Mouse (Mus musculus) right cerebral cortex, postnatal 36 days (tissue): ENCODE results near the gene Olfr1239.

Source experiments
- DNase-seq, 2 experiments: peaks; one replicate each; pipeline ENCODE4 v3.0.0; 2022; ENCODE audit warnings: low spot score in 2 of 2, mixed read lengths in 1 of 2

Olfr1239 gene

DNA sequence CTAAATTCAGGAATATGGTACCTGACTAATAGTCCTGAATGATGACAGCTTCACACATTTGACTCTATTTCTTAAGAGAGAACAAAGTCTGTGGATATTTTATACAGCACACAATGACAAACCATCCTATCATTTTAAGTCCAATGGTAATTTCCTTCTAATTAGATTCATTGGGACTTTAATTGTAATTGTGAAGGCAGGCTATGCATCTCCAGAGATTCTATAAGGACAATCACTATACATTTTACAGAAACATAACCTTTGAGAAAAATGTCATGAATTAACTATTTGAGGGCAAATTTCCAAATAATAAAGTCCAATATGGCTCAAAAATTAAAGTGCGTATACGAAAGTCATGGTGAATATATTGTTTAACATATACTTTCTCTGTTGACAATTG is at the start of gene Olfr1239:
TSS of gene Olfr1239 (minus strand) at position 101 of the 400 bp plus-strand sequence.
- DNase-seq, result no peak

DNA sequence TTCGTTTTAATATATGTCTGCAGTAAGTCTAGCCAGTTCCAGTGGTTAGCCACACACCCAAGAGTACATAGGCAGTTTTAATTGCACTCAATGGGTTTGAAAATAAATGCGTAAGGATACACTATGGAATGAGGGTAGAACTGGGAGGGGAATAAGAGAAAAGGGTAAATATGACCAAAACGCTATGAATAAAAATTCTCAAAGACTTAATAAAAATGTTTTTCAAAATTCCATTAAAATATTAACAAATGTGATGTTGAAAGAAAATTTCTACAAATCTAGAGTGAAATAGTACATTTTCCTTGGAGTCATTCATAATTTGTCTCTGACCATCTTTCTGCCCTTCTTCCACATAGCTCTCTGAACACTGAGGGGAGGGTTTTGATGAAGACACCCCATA is 22.7 kb upstream of the Olfr1239 start, which contains the start of gene Olfr1240:
TSS of gene Olfr1240 (minus strand) at position 101 of the 400 bp plus-strand sequence.
- DNase-seq, result no peak

DNA sequence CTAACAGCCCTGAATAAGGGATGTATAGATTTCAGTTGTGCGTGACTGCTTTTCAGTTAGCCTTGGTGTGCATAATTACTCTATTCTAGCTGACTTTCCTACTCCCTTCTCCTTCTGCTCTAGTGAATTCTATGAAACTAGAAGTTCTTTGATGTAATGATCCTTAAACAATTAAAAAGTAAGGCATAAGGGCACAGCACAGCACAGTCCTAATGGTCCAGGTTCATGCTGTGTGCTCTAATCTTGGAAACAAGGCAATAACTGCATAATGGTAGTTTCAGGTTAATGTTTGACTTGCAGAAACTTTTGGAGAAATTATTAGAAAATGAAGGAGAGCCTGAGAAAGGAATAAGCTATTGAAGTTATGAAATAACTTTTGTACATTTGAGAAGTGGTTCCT is 5.7 kb downstream of the Olfr1239 start:
- DNase-seq, result no peak

DNA sequence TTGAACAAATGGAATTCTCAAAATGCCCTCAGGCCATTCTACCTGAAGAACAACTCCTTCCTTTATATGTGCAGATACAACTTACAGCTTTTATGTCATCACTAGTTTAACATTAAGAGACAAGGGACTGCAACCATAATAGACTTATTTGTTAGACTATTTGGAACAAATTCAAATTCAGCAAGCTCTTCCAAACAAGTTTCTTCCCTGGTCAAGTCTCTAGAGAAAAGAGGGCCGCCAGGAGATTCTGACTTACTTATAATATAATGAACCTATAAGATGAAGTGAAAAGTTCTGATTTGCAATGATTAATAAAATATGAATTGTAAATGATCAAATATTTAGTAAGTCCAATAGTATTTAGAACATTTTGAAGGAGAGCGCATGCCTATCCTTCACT is 10.6 kb downstream of the Olfr1239 start, which contains the start of gene Olfr1238:
TSS of gene Olfr1238 (minus strand) at position 101 of the 400 bp plus-strand sequence.
- no peak for DNase-seq

DNA sequence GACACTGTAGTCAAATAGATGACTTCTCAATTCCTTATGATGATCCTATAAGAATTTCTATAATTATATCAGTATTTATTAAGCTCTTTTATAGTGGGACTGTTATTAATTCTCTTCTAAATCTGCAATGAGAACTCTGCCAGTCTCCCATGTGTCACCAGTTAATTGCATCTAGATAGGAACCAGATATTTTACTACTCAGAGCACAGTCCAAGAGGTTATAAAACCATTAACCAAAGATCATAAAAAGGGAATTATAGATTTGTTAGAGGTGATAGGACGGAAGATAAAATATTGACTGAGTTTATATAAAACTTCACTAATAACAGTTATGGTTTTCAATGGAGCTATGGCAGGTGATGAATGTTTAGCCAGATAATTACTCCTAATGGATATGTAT is 19.3 kb downstream of the Olfr1239 start:
- DNase-seq, result no peak
